Mouse (Mus musculus): ENCODE results near the gene Pth2r.
A peak's percentile ranks its signal among the peaks of the same experiment; 100 is the strongest.

Pth2r gene

GRCm38 (mm10) chr1:65281756-65282155 is at the start of gene Pth2r:
Gene Pth2r, plus strand, starts transcription at chr1:65282056.
- DNase-seq: no peak

- no peak for DNase-seq
These were observed 44.1 kb upstream of the Pth2r start for GRCm38 (mm10) chr1:65237712-65238111.

- no peak for DNase-seq
These were observed 36.2 kb upstream of the Pth2r start for GRCm38 (mm10) chr1:65245637-65246036.

GRCm38 (mm10) chr1:65280461-65280860 is 1.4 kb upstream of the Pth2r start:
- DNase-seq: no peak

GRCm38 (mm10) chr1:65282766-65283165 is 910 bp downstream of the Pth2r start:
- peak; percentile 11 for DNase-seq

GRCm38 (mm10) chr1:65308476-65308875 is 26.6 kb downstream of the Pth2r start:
- no peak for DNase-seq

GRCm38 (mm10) chr1:65311214-65311933 is 29.5 kb downstream of the Pth2r start:
- no peak for DNase-seq

- no peak for DNase-seq
These were observed 30.3 kb downstream of the Pth2r start for GRCm38 (mm10) chr1:65312118-65312517.

GRCm38 (mm10) chr1:65312896-65313295 is 31.0 kb downstream of the Pth2r start:
- DNase-seq: no peak

- DNase-seq: no peak
These were observed 32.5 kb downstream of the Pth2r start for GRCm38 (mm10) chr1:65314054-65315021.

GRCm38 (mm10) chr1:65315022-65315407 is 33.2 kb downstream of the Pth2r start:
- DNase-seq: no peak

GRCm38 (mm10) chr1:65334026-65334425 is 52.2 kb downstream of the Pth2r start:
- no peak for DNase-seq

- DNase-seq: no peak
These were observed 55.9 kb downstream of the Pth2r start for GRCm38 (mm10) chr1:65337768-65338167.

GRCm38 (mm10) chr1:65340240-65340639 is 58.4 kb downstream of the Pth2r start:
- no peak for DNase-seq

- DNase-seq: no peak
These were observed 71.1 kb downstream of the Pth2r start for GRCm38 (mm10) chr1:65352979-65353378.

GRCm38 (mm10) chr1:65354153-65354552 is 72.3 kb downstream of the Pth2r start:
- DNase-seq: no peak

GRCm38 (mm10) chr1:65388328-65388727 is 106.5 kb downstream of the Pth2r start:
- peak; percentile 2 for DNase-seq

- DNase-seq: no peak
These were observed 107.8 kb downstream of the Pth2r start for GRCm38 (mm10) chr1:65389621-65390020.

GRCm38 (mm10) chr1:65407441-65407840 is 125.6 kb downstream of the Pth2r start:
- DNase-seq: no peak

GRCm38 (mm10) chr1:65420909-65421308 is 139.1 kb downstream of the Pth2r start:
- no peak for DNase-seq

GRCm38 (mm10) chr1:65422501-65423010 is 140.7 kb downstream of the Pth2r start:
- no peak for DNase-seq

All from thymus, postnatal 25 days (tissue).